ENCODE assay signal across 15 mouse cellular contexts in the genomic region with DNA sequence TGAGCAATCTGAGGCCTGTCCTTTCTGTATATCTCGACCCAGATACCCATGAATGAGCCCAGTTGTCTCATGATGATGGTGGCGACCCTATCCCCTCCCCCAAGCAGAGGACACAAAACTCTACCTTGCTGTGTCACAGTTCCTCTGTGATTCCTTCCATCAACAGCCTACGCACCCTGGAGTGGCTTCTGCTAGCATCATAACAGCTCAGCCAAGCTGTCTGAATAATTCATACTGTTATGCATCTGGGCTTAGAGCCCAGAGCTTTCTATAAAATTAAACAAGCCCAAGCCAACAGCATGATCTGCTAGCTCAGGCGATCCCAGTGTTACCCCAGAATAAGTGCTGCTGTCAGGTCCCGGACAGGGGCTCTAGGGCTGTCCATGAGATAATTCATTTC.
A peak's percentile ranks its signal among the peaks of the same experiment; 100 is the strongest.
DNase-seq lines count a peak whose midpoint lies in the region; ATAC-seq and TF ChIP-seq lines count a peak whose summit lies in the region.
"Had no signal": no experiment of that assay in that cellular context is flagged by ENCODE, and none has a peak within 500 bp of the region (broad histone marks: within the 10 kb centered on the region; RNA-seq: fewer than 3 reads in every experiment).

No protein-coding gene starts in this region.

- peak; percentile 55; the same call in 1 of the 2 replicates for ATAC-seq in forebrain, embryonic 16.5 days
- ATAC-seq in forebrain, embryonic 12.5 days (ENCODE audit: low FRiP score), result no peak
- ATAC-seq in midbrain, postnatal 0 days (ENCODE audit: low FRiP score), result no peak
- ATAC-seq in midbrain, embryonic 15.5 days (replicated peaks), result no peak
- 0 out of 2 replicates have a peak, but pooled peaks have one; percentile 28 for ATAC-seq in stomach, embryonic 14.5 days (ENCODE audit: insufficient number of reproducible peaks, insufficient read depth, low FRiP score, low read depth)
- no peak for ATAC-seq in erythroid progenitor cell, adult 5-6 weeks (replicated peaks; ENCODE audit: low FRiP score, poor library complexity, severe bottlenecking)
- ATAC-seq: liver, postnatal 0 days; midbrain, embryonic 16.5 days had no signal

- DNase-seq in midbrain, postnatal 0 days (ENCODE audit: low spot score), result peak; percentile 29
- DNase-seq in left cerebral cortex, adult 18-20 months (ENCODE audit: low spot score in 2 of 2), result peak; percentile 48 to 61
- no peak for DNase-seq in thymus, postnatal 0 days (ENCODE audit: low spot score)
- DNase-seq: adrenal gland, postnatal 25 days; cerebellum, adult 11-12 months; heart, postnatal 10 days; liver, postnatal 0 days; thymus, postnatal 14 days had no signal

- no peaks in the 10 kb centered on the region for H3K27me3 ChIP-seq in forebrain, embryonic 16.5 days (replicated peaks; ENCODE audit: control insufficient read depth, insufficient read depth, low read length)
- no peaks in the 10 kb centered on the region for H3K27me3 ChIP-seq in forebrain, embryonic 12.5 days
- H3K27me3 ChIP-seq in midbrain, postnatal 0 days (ENCODE audit: insufficient read depth, low read length), result no peaks in the 10 kb centered on the region
- no peaks in the 10 kb centered on the region for H3K27me3 ChIP-seq in midbrain, embryonic 15.5 days (replicated peaks)
- no peaks in the 10 kb centered on the region for H3K27me3 ChIP-seq in stomach, embryonic 14.5 days (ENCODE audit: control insufficient read depth, insufficient read depth, low read length)
- H3K27me3 ChIP-seq: kidney, embryonic 15.5 days had no signal

- no peaks in the 10 kb centered on the region for H3K9me3 ChIP-seq in forebrain, embryonic 16.5 days (ENCODE audit: control insufficient read depth, low read length)
- H3K9me3 ChIP-seq in forebrain, embryonic 12.5 days, result no peaks in the 10 kb centered on the region
- H3K9me3 ChIP-seq in midbrain, postnatal 0 days (ENCODE audit: low read length), result peaks cover 3% of the 10 kb centered on the region; the same call in 1 of the 2 replicates
- no peaks in the 10 kb centered on the region for H3K9me3 ChIP-seq in midbrain, embryonic 15.5 days
- no peaks in the 10 kb centered on the region; the same call in 1 of the 2 replicates for H3K9me3 ChIP-seq in stomach, embryonic 14.5 days (ENCODE audit: control insufficient read depth, low read depth, low read length)
- H3K9me3 ChIP-seq: kidney, embryonic 15.5 days had no signal

- H3K27ac ChIP-seq in forebrain, embryonic 16.5 days (ENCODE audit: low read length), result no peak overlapping the region
- no peak overlapping the region for H3K27ac ChIP-seq in forebrain, embryonic 12.5 days
- H3K27ac ChIP-seq in midbrain, postnatal 0 days (ENCODE audit: low read depth, low read length), result no peak overlapping the region
- no peak overlapping the region for H3K27ac ChIP-seq in midbrain, embryonic 15.5 days
- no peak overlapping the region for H3K27ac ChIP-seq in stomach, embryonic 14.5 days (ENCODE audit: low read length)
- H3K27ac ChIP-seq: kidney, embryonic 15.5 days had no signal

- peaks cover 3% of the 10 kb centered on the region; the same call in 1 of the 2 replicates for H3K4me1 ChIP-seq in forebrain, embryonic 16.5 days (replicated peaks; ENCODE audit: control insufficient read depth, insufficient read depth, low read length)
- H3K4me1 ChIP-seq in forebrain, embryonic 12.5 days, result no peaks in the 10 kb centered on the region
- no peaks in the 10 kb centered on the region for H3K4me1 ChIP-seq in midbrain, postnatal 0 days (ENCODE audit: insufficient read depth, low read length)
- no peaks in the 10 kb centered on the region for H3K4me1 ChIP-seq in midbrain, embryonic 15.5 days
- no peaks in the 10 kb centered on the region for H3K4me1 ChIP-seq in stomach, embryonic 14.5 days (ENCODE audit: control insufficient read depth, insufficient read depth, low read length)
- H3K4me1 ChIP-seq: kidney, embryonic 15.5 days had no signal

- WGBS in forebrain, embryonic 16.5 days, result 65% methylated on average over 5 of the region's 5 CpGs
- 83% methylated on average over 5 of the region's 5 CpGs for WGBS in forebrain, embryonic 12.5 days
- 73% methylated on average over 5 of the region's 5 CpGs for WGBS in midbrain, postnatal 0 days
- 71% methylated on average over 5 of the region's 5 CpGs for WGBS in midbrain, embryonic 15.5 days
- WGBS in stomach, embryonic 14.5 days, result 66% methylated on average over 5 of the region's 5 CpGs

- H3K9ac ChIP-seq in forebrain, embryonic 16.5 days (replicated peaks; ENCODE audit: low read depth, low read length), result no peak overlapping the region
- H3K9ac ChIP-seq in forebrain, embryonic 12.5 days, result no peak overlapping the region
- no peak overlapping the region for H3K9ac ChIP-seq in midbrain, postnatal 0 days (replicated peaks; ENCODE audit: low read length, poor library complexity, severe bottlenecking)
- no peak overlapping the region for H3K9ac ChIP-seq in midbrain, embryonic 15.5 days
- H3K9ac ChIP-seq in stomach, embryonic 14.5 days (replicated peaks; ENCODE audit: low read depth, low read length), result no peak overlapping the region
- H3K9ac ChIP-seq: kidney, embryonic 15.5 days; liver, postnatal 0 days had no signal

- no peak for TF ChIP-seq CTCF in midbrain, postnatal 0 days (IDR thresholded peaks at IDR 0.05)

- H3K4me2 ChIP-seq in forebrain, embryonic 16.5 days (ENCODE audit: low read length), result no peak overlapping the region
- H3K4me2 ChIP-seq in forebrain, embryonic 12.5 days, result no peak overlapping the region
- H3K4me2 ChIP-seq in midbrain, postnatal 0 days (ENCODE audit: low read depth, low read length, poor library complexity, severe bottlenecking), result no peak overlapping the region
- no peak overlapping the region for H3K4me2 ChIP-seq in midbrain, embryonic 15.5 days
- no peak overlapping the region for H3K4me2 ChIP-seq in stomach, embryonic 14.5 days (replicated peaks; ENCODE audit: low read depth, low read length)
- H3K4me2 ChIP-seq: kidney, embryonic 15.5 days had no signal

- no peaks in the 10 kb centered on the region for H3K36me3 ChIP-seq in forebrain, embryonic 16.5 days (ENCODE audit: control insufficient read depth, insufficient read depth)
- H3K36me3 ChIP-seq in forebrain, embryonic 12.5 days (replicated peaks), result no peaks in the 10 kb centered on the region
- no peaks in the 10 kb centered on the region for H3K36me3 ChIP-seq in midbrain, postnatal 0 days (ENCODE audit: insufficient read depth, low read length)
- H3K36me3 ChIP-seq in midbrain, embryonic 15.5 days (replicated peaks), result no peaks in the 10 kb centered on the region
- H3K36me3 ChIP-seq in stomach, embryonic 14.5 days (ENCODE audit: control insufficient read depth, insufficient read depth, low read length), result no peaks in the 10 kb centered on the region
- H3K36me3 ChIP-seq: kidney, embryonic 15.5 days had no signal

- H3K4me3 ChIP-seq in forebrain, embryonic 16.5 days (replicated peaks; ENCODE audit: low read length), result no peak overlapping the region
- H3K4me3 ChIP-seq in forebrain, embryonic 12.5 days (replicated peaks), result no peak overlapping the region
- H3K4me3 ChIP-seq in midbrain, postnatal 0 days (ENCODE audit: low read depth, low read length), result no peak overlapping the region
- no peak overlapping the region for H3K4me3 ChIP-seq in midbrain, embryonic 15.5 days
- no peak overlapping the region for H3K4me3 ChIP-seq in stomach, embryonic 14.5 days (ENCODE audit: low read depth, low read length)
- H3K4me3 ChIP-seq: kidney, embryonic 15.5 days had no signal

Comparison
In these comparisons a context has a peak if more than half of its experiments do, and no peak if none do; other contexts are left out.
1. ATAC-seq: peak in forebrain, embryonic 16.5 days (single experiment) and stomach, embryonic 14.5 days (single experiment); none in forebrain, embryonic 12.5 days (single experiment), midbrain, postnatal 0 days (single experiment), midbrain, embryonic 15.5 days (single experiment) and erythroid progenitor cell, adult 5-6 weeks (single experiment).